Mouse (Mus musculus) gastrocnemius, postnatal 14 days (tissue): ENCODE measurements around the gene Xrcc5. TPM values are rescaled to one million over a fixed set of nuclear protein-coding genes. Genes with fewer than 3 reads are reported as not detected.

ENCODE experiments used
- DNase-seq: peaks from one replicate; pipeline ENCODE4 v3.0.0; 2021; ENCODE audit warnings: mixed read lengths
- intact Hi-C: fragments of 180-260 bp; cut with DNase I; formaldehyde crosslinking; loops from one replicate; pipeline ENCODE4 v1.15.1; 2025; ENCODE audit warnings: low total_unique reads
- long read RNA-seq, 2 experiments: library from polyadenylated mRNA; stranded (forward); transcript quantifications; one replicate each; pipeline ENCODE4 v2.0.0; 2021
- total RNA-seq, 2 experiments: library from RNA; stranded (reverse); gene quantifications; 2 replicates each; pipeline ENCODE4 v1.2.3; 2021

The Xrcc5 gene
- total RNA-seq: 10 to 100 TPM; 19.3 to 20.9 TPM
- long read RNA-seq, experiment 1, transcript Xrcc5-201 (21 exons, 2,555 nt): major isoform, 12 of 17 reads
- long read RNA-seq, experiment 1, partial matches to known transcripts: 2 of 17 reads
- long read RNA-seq, experiment 1, other reads (novel, unspliced or antisense): 3 of 17 reads
- long read RNA-seq, experiment 2, transcript Xrcc5-201 (21 exons, 2,555 nt): major isoform, 14 of 21 reads
- long read RNA-seq, experiment 2, partial matches to known transcripts: 2 of 21 reads
- long read RNA-seq, experiment 2, other reads (novel, unspliced or antisense): 5 of 21 reads

DNA sequence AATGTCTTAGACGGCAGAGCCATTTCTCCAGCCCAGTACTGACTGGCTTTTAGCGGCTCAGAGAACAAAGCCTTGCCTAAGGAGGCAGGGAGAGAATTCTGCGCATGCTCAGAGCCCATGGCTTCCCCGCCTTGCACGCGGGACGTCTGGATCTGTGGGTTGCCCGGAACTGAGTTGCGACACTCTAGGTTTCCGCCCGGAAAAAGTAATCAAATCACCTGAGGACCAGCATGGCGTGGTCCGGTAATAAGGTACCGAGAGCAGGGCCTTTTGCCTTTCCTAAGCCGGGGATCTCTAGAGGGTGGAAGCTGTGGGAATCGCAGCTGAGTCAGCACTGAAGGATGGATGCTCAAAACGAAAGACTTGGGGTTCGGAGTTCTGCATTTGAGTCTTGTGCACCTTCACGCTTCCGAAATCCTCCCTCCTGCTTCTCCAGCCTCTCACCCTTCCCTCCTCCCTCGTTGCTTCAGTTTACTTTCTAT lies at the start of gene Xrcc5:
Gene Xrcc5 (plus strand): TSS at position 105 of the 482 bp plus-strand sequence.
- intact Hi-C loops: no loop called here
- DNase-seq: peak; percentile 90

DNA sequence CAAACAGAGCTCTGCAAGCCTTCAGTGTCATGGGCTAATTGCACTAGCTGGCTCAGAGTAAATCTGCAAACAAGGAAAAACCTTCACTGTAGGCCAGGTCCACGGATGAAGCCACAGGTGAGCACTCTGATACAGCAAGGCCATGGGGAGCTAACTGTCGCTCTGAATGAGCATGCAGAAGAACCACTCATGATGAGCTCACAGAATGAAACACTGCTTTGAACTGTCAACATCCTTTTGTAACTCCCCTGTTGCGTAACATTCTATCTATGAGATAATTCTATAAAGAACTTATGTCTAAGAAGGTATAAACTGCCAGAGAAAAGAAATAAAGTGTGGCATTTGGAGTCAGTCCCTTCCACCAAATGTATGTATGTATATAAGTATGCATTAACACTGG lies 44.1 kb upstream of the Xrcc5 start:
- intact Hi-C loops: no loop called here
- no peak for DNase-seq

DNA sequence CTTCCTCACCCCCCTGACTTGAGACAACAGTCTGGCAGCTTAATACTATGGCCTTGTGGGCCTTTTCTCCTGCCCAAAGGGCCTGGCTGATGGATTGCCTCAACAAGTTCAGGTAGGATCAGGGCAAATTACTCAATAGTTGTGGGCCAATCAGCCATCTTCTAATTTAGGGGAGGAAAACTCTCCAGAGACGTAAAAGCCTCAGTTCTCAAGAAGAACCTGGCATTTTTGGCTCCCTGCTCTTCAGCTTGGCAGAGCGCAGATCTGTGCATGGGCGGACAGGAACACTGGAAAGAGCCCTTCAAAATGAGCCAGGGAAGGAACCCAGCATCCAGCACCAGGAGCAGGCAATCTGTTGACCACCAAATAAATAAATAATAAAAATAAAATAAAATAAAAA lies 29.1 kb upstream of the Xrcc5 start:
- no peak for DNase-seq
- intact Hi-C loops: no loop called here

DNA sequence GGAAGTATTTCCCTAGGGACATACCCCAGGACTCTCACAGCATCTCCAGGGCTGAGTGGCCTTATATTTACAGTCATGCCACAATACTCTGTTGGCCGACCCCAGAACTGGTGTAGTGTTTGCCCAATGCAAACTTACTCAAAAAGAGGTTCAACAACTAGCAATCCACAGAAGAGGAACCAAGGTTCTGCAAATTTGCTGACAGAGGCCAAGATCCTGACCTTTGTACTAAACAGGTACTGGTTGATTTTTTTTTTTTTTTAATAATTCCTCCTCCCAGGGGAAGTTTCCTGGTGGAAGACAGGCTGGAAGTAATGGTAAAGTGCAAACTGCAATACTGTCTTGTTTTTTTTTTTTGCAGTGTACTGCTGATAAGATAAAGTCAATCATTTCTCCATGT lies 24.6 kb upstream of the Xrcc5 start:
- intact Hi-C loops: no loop called here
- no peak for DNase-seq

DNA sequence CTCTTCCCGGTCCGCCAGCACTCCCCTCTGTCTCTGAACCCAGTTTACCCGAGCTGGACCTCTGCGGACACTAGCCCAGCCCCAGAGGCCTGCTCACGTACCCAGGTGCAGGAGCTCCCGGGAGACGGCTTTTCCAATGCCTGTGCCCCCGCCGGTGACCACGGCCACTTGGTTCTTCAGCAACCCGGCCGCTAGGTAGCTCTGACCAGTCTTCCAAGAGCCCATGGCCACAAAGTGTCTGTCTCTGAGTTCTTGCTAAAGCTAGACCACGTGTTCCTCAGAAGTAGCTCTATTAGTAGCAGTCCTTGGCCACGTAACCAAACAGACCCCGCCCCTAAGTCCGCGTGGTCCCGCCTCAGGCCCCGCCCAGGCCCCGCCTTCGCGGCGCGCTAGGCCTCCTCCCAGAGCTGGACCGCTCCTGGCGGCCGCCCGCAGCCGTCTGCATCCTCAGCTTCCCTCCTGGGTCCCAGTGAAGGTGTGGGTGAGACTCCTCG lies 23.2 kb upstream of the Xrcc5 start, which contains the start of the genes Pecr and Tmem169:
Gene Pecr (minus strand): TSS at position 323 of the 494 bp plus-strand sequence.
Gene Tmem169 (plus strand): TSS at position 378 of the 494 bp plus-strand sequence.
- intact Hi-C loops: no loop called here
- DNase-seq: peak; percentile 94

DNA sequence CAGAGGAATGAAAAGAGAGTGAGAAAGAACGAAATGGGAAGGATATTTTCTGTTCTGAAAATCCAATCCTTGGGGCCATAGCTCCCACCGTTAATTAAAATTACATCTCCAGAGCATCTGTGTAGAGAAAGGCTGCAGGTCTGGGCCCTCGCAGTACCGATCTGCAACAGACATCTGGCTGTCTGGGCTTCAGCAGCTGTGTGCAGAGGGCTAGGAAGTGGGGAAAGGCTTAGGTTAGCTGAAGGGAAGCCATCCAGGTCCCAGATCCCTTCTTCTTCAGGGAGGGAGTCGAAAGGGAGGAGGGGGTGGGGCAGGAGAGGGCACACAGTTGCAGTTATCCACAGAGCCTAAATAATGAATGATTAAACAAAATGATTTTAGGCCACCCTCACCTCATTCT lies 22.7 kb upstream of the Xrcc5 start:
- intact Hi-C loops: no loop called here
- DNase-seq: no peak

DNA sequence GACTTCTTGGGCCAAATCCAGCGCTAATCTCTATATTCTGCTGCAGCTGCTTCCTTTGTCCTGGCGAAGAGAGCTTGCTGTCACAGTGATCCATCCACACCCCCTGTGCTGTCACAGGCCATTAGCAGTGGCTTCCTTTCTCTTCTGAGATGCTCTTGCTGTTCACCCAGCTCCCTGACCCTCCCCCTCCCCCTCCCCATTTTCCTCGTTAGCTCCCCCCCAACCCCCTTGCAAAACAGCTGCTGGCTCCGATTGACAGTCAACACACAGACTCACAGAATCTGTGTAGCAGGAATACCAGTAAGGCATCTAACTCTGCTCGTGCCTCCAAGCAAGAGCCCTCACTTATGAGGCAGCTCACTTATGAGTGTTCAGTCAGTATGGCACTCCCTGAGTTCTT lies 20.3 kb upstream of the Xrcc5 start:
- DNase-seq: no peak

DNA sequence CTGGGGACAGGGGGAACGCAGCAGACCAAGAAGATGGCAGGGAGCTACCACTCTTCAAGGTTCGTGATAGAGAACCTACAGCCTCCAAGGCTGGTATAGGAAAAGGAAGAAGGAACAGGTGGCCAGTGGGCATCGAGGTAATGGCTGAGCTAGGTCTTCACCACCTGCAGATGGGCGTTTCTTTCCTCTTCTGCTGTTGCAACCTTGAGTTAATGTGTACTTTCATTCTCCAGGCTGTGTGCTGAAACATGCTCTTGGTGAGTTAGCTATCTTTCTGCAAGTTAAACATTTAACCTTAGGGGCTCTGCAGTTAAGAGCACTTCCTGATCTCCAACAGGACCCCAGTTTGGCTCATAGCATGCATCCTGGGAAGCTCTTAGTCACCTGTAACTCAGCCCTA lies 19.3 kb upstream of the Xrcc5 start:
- no peak for DNase-seq
- intact Hi-C loops: no loop called here

More for the DNA sequence above, 20.3 kb upstream of the Xrcc5 start:
- intact Hi-C loops: no loop called here

DNA sequence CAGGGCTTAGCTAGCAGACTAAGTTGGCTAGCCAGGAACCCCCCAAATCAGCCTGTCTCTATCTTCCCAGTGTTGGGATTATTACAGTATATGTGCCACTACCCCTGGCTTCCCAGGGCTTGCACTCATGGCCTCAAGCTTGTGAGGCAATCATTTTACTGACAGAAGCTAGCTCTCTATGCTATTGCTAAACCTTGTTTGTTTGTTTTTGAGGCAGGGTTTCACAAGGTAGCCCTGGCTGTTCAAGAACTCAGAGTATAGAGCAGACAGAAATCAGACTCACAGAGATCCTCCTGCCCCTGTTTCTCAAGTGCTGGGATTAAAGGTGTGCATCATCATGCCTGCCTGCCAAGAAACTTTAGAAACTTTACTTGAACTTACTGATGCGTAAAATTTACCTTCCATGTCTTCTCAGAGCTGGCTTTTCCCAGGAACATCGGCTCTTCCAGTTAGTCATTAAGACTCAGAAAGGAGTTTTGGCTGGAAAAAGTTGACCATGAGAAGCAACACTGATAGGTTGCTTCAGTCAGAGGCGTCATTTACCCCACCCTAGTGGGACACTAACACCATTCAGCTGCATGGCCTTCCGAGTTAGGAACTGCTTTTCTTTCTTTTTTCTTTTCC lies 18.6 kb upstream of the Xrcc5 start:
- no peak for DNase-seq
- intact Hi-C loops: no loop called here

DNA sequence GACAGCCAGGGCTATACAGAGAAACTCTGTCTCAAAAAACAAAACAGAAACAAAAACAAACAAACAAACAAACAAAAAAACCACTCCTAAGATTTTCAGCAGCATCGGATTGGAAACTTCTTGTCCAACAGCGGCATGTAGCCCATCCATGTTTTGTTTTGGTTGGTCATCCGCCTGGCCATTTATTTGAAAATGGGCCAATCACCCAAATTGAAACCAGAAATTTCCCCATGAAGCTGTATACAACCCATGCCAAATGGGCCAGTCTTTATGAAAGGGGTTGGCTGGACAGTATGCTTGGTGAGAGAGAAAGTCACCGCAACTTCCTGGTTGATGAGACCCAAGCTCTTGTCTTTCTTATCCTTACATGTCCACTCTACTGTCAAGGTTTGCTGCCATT lies 16.3 kb upstream of the Xrcc5 start:
- intact Hi-C loops: no loop called here
- DNase-seq: no peak

DNA sequence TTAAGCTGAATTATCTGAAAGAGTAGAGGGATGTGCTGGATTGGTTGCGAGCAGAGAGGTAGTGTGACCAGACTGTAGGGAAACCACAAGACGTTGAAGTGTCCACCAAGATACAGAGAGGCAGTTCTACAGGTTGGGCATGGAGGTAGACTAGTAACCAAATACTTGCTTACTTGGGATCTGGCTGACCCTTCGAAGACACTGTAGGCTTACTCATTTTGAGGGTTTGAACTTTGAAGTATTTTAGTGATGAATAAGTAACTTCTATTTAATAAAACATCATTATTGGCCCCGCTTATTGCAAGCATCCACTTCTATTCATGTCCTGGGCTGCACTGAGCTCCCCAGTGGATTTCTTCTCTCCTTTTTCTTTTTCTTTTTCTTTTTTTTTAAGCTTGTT lies 15.8 kb upstream of the Xrcc5 start:
- no peak for DNase-seq
- intact Hi-C loops: no loop called here

DNA sequence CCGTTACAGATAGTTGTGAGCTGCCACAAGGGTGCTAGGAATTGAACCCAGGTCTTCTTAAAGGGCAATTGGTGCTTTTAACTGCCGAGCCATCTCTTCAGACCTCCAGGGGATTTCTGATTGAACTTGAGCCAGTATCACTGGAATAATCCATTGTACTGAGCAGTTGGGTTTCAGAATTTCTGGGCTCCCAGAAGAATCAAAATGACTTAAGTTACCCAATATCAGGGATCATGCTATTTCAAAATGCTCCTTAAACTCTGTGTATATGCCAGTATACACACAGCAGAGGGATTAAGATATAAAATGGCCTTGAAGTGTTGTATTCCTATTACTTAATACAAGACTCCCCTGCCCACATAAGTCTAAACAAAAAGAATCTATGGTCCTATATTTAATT lies 15.3 kb upstream of the Xrcc5 start:
- no peak for DNase-seq
- intact Hi-C loops: no loop called here

DNA sequence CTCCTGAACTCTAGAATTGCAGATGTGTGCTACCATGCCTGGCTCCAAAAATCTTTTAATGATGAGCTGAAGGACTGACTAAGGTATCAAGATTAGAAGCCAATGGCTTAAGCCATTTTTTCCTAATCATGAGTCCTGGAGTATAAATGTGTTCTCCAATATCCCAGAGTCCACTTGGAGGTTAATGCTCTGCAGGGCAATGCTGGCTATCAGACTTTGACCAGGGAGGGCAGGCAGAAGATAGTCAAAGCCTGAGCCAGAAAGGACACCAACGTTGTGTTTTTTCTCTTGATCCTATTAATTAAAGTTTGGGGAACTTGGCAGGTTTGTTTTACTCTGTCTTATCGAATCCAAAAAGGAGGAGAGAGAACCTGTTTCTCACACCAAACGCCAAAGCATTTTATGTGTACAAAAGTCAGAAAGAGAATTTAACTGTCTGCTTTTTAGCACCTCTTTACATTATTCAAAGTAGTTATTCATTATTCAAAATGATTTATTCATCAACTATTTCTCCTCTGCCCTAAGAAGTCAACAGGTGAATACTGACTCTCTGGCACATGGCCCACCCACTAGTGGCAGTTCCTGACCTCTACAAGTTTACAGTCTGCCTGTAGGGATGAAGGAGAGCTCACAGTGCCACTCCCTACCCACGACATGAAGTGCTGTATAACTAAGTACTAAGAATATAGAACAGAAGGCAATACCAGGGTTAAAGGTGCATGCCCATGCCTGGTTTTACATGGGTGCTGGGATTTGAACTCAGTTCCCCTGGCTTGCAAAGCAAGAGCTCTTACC lies 13.2 kb upstream of the Xrcc5 start:
- intact Hi-C loops: no loop called here
- DNase-seq: no peak

DNA sequence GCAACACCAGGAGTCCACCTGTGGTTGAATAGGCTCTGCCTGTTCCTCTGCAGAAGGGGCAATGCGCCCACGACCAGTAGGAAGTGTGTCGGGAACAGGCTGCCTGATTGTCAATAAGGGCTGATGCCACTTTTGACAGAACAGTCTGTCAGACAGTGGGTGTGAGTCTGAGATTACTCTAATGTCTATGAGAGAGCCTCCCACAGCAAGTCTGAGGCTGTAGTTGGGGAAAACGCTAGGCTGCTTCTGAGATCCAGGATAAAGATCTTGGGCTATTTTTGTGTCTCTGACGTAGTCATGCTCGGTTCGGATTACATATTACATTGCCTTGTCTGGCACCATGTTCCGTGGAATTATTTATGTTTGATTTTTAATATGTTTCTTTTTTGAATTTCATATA lies 11.5 kb upstream of the Xrcc5 start:
- no peak for DNase-seq
- intact Hi-C loops: no loop called here

DNA sequence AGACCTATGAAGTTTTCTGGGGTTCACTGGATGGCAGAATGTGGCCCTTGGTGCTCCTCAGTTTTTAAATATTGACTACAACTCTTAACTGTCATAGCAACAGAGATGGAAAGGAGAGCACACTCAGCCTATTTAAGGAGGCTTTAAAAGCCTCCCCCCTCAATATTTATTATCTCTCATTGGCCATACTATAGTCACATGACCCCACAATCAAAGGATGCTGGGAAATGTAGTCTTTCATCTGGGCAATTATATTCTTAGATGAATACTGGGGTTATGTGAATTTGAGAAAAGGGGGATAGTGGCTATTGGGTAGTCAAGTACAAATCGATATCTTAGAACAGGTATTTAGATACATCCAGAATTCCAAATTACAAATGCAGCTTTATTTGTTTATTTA lies 5.4 kb upstream of the Xrcc5 start:
- DNase-seq: no peak
- intact Hi-C loops: no loop called here

DNA sequence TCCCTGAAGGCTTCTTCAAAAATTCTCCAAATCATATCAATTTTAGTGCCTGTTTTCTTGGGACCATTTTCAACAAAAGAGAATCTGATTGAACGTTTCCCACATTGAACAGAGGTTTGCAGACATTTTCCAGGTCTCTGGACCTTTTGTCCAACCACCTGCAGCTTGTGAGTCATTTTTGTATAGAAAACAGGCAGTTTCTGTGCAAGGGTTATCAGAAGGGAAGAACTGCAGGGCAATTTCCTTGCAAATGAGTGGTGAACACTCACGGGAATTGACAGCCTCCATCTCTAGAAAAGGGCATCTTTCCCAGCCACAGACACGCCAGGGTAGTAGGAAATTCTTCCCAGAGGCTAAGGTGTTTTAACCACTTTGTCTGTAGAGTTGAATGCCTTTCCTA lies 980 bp upstream of the Xrcc5 start:
- no peak for DNase-seq
- intact Hi-C loops: no loop called here

DNA sequence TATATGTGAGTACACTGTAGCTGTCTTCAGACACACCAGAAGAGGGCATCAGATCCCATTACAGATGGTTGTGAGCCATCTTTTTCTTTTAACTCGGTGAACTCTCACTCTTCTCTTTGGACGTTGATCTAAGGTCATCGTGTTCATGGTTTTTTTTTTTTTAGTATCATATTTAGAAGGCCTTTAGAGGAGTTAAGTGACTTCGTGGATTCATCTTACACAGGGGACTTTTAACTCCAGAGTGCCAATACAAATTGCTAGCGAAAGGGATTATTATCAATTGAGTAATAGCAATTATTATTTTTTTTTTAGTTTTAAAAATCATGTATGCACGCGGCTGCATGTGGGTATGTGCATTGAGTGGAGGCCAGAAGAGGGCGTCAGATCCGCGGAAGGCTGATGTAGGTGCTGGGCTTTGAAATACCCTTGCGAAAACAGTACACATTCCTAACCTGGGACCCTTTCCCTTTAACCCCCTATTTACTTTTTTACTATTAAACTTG lies 491 bp upstream of the Xrcc5 start:
- intact Hi-C loops: no loop called here
- DNase-seq: peak; percentile 16

DNA sequence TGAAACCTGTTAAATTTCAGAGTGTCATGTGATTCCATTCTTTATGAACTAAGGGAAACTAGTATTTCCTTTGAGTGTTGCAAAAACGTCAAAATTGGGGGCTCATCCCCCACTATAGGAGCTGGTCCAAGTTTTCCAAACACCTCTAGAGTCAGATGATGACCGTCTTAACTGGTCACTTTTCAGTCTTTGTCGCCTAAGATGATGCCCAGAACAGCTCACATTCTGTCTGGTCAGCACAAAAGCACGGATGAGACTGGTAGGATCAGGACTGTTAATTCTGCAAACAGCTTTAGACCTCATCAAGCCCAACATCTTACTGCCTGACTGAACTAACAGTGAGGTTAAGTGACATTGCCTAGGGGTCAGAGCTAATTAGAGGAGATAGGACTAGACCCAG lies 1.7 kb downstream of the Xrcc5 start:
- intact Hi-C loops: no loop called here
- DNase-seq: no peak

DNA sequence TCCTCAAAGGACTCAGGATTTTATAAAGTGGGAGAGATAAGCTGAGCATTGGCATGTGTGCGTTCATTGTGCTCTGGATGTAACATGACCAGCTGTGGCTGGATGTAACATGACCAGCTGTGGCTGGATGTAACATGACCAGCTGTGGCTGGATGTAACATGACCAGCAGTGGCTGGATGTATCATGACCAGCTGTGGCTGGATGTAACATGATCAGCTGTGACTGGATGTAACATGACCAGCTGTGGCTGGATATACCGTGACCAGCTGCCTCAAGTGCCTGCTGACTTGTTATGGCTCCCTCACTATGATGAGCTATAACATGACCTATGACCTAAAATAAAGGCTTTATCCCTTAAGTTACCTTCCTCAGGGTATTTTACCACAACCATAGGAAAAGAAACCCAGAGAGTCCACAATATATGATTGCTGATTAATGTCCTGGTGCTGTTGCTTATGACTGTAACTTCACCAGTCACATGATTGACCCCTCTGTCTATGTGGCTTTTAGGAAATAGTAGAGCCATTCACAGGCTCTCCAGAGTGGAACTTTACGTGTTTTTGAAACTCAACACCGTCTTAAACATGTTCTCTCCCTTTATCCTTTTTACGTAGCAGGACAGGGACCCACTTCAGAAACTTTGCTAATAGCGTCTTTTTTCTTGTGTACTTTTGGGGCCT lies 2.7 kb downstream of the Xrcc5 start:
- DNase-seq: no peak
- intact Hi-C loops: loop anchor here (10.0 kb wide), 1 partner anchor 275 kb away; the partner anchor contains the start of gene Smarcal1
